Mouse (Mus musculus) lung, adult 2 months (tissue): ENCODE results near the gene Sstr3. TPM values are rescaled to one million over a fixed set of nuclear protein-coding genes. Genes with fewer than 3 reads are reported as not detected.

Source experiments
- DNase-seq: peaks from one replicate; pipeline ENCODE4 v3.0.0; 2022
- H3K4me1 ChIP-seq: fragments of 200-500 bp; 2 replicates; pipeline ENCODE4 v1.6.1; 2011; ENCODE audit warnings: low read length; ENCODE audit not compliant: control insufficient read depth, insufficient read depth
- H3K4me3 ChIP-seq: fragments of 200-500 bp; replicated peaks from 2 replicates; pipeline ENCODE3; 2011; ENCODE audit warnings: low read depth, mild to moderate bottlenecking, control low read depth, low read length; ENCODE audit errors: extremely low read depth
- CTCF ChIP-seq: fragments of 200-500 bp; IDR thresholded peaks from 2 replicates; pipeline ENCODE4 v1.5.1; 2011; ENCODE audit warnings: mild to moderate bottlenecking, low read length, control low read depth; ENCODE audit not compliant: insufficient read depth
- POLR2A ChIP-seq: fragments of 200-500 bp; IDR thresholded peaks from 2 replicates; pipeline ENCODE4 v1.6.1; 2011; ENCODE audit warnings: low read depth, mild to moderate bottlenecking, control low read depth, low read length, borderline replicate concordance; ENCODE audit errors: extremely low read depth
- WGBS: fragments of 180-500 bp; shearing (Covaris S2); methylation state at CpG from one replicate; pipeline ENCODE4 v1.1.7; 2018; 5-methylcytosine and 5-hydroxymethylcytosine counted together
- polyA plus RNA-seq: library from polyadenylated mRNA; depleted of rRNA; stranded (reverse); fragments of >200 nt; gene quantifications from 2 replicates; pipeline ENCODE4 v1.2.3, GENCODE M21; 2012; rRNA removed

The Sstr3 gene
- polyA plus RNA-seq, 1 experiment: 0.02 TPM

GRCm38 (mm10) chr15:78505541-78505940, 38.9 kb downstream of the Sstr3 start:
- DNase-seq: no peak
- no peaks in the 10 kb centered on the region for H3K4me1 ChIP-seq
- WGBS: 73% methylated on average over 3 of the region's 3 CpGs
- H3K4me3 ChIP-seq: no peak overlapping the region
- TF ChIP-seq POLR2A: no peak
- no peak for TF ChIP-seq CTCF

- Histone ChIP-seq H3K4me3 (no peak overlapping the region), H3K4me1 (no peaks in the 10 kb centered on the region)
- 87% methylated on average over 5 of the region's 5 CpGs for WGBS
- no peak for DNase-seq
- TF ChIP-seq CTCF: no peak
- TF ChIP-seq POLR2A: no peak
Measured at GRCm38 (mm10) chr15:78504816-78505215, 39.7 kb downstream of the Sstr3 start.

- TF ChIP-seq POLR2A (no peak), CTCF (no peak)
- WGBS: 73% methylated on average over 1 of the region's 1 CpGs
- Histone ChIP-seq H3K4me3 (no peak overlapping the region), H3K4me1 (no peaks in the 10 kb centered on the region)
- no peak for DNase-seq
Measured at GRCm38 (mm10) chr15:78504013-78504412, 40.5 kb downstream of the Sstr3 start.

DNA sequence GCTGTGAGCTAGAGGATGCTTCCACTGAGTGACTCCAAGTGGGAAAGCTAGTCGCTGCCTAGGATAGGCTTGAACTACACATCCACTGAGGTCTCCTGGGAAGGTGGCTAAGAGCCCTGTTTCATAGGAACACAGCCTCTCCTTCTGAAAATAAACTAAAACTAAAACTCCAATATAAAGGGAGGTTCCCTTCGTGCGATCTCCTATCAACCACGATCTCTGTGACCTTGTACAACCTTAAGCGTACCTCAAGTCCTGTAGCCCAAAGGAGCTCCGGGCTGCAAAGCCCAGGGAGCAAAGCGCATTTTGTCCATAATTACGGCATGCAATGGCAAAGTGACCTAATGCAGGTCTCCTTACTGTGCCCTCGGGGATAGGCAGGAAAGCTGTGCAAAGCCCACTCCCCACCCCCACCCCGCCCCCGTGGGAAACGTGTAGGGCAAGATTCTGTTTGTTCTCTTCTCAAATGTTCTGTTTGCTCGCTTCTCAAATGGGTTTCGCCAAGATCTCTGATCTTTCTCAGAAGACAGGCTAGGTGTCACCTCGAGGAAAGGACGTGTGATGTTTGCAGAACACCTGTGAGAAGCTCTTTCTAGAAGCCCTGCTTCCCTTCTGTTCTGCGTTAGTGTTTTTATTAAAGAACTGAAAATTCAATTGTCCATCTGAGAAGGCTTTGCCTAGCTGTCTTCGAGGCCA, 41.9 kb downstream of the Sstr3 start:
- WGBS: 66% methylated on average over 18 of the region's 18 CpGs
- no peak for DNase-seq
- H3K4me3 ChIP-seq: no peak overlapping the region
- H3K4me1 ChIP-seq: no peaks in the 10 kb centered on the region
- TF ChIP-seq CTCF (no peak), POLR2A (no peak)

DNA sequence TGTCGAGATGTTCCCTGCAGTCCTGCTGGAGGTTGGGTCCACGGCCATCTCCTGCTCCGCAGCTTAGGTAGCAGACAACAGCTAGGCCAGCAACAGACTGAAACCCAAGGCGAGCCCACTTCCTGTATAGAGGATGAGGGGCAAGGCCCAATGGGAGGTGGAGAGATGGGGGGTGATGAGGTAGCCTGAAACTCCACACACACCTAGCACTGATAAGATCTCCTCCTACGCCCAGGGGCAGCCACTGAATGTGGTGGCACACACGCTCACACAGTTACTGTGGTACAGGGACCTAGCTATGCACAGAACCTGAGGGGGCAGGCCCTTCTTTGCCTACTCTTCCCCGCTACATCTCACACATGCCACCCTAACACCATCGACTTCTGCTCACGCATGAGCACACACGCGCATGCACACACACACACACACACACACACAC, 49.5 kb downstream of the Sstr3 start, which contains the start of gene Il2rb:
Gene Il2rb (minus strand): TSS at position 304 of the 439 bp plus-strand sequence.
- no peak within 1 kb of the TSS for H3K4me3 ChIP-seq
- DNase-seq: no peak
- WGBS: 87% methylated on average over 11 of the region's 11 CpGs
- TF ChIP-seq CTCF: no peak
- TF ChIP-seq POLR2A: no peak; the same call in 1 of the 2 replicates
- no peaks in the 10 kb centered on the region for H3K4me1 ChIP-seq

GRCm38 (mm10) chr15:78493401-78494010, 51.0 kb downstream of the Sstr3 start:
- 72% methylated on average over 10 of the region's 10 CpGs for WGBS
- TF ChIP-seq POLR2A (no peak), CTCF (no peak)
- Histone ChIP-seq H3K4me3 (no peak overlapping the region), H3K4me1 (no peaks in the 10 kb centered on the region)
- no peak for DNase-seq

DNA sequence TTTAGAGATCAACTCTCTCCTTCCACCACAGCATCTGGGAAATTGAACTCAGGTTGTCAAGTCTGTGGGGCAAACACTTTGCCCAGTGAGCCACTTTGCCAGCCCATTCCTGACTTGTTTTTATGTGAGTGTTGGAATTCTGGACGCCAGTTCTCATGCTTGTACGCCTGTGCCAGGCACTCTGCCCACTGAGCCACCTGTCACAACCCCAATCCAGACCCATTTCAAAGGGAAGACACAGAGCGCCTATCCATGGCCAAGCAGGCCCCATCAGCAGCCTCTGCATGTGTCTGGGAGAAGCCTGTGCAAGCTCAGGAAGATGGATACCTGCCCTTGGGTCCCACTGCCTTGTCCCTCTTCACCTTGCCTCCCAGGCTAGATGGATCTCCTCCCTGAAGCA, 53.2 kb downstream of the Sstr3 start:
- Histone ChIP-seq H3K4me1 (no peaks in the 10 kb centered on the region), H3K4me3 (no peak overlapping the region)
- WGBS: 76% methylated on average over 3 of the region's 3 CpGs
- TF ChIP-seq CTCF (no peak), POLR2A (no peak)
- DNase-seq: no peak

- Histone ChIP-seq H3K4me1 (no peaks in the 10 kb centered on the region), H3K4me3 (no peak overlapping the region)
- TF ChIP-seq CTCF: no peak
- no peak for TF ChIP-seq POLR2A
- DNase-seq: no peak
- whole genome bisulfite sequencing: 64% methylated on average over 8 of the region's 8 CpGs
Measured at GRCm38 (mm10) chr15:78489906-78490305, 54.6 kb downstream of the Sstr3 start.

- DNase-seq: no peak
- TF ChIP-seq CTCF (no peak), POLR2A (no peak)
- 73% methylated on average over 3 of the region's 3 CpGs for WGBS
- H3K4me1 ChIP-seq: no peaks in the 10 kb centered on the region
- H3K4me3 ChIP-seq: no peak overlapping the region
Measured at GRCm38 (mm10) chr15:78489248-78489647, 55.2 kb downstream of the Sstr3 start.

DNA sequence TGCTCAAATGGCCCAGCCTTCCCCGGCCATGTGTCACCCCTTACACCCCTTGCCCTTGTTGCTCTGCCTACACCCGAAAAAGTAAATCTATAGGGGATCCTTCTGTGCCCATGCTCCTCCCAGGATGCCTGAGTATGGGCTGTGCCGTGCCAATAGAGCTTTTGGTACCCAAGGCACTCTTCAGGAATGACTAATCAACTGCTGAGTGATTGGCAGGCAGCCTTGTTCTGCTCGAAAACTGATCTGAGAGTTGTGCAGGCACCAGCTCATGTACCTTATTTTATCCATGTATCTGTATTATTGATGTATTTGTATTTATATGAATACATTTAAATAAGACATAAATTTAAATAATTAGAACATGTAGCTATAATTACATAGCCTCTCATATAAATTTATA, 57.4 kb downstream of the Sstr3 start:
- Histone ChIP-seq H3K4me3 (no peak overlapping the region), H3K4me1 (no peaks in the 10 kb centered on the region)
- WGBS: 54% methylated on average over 4 of the region's 4 CpGs
- TF ChIP-seq POLR2A (no peak), CTCF (no peak)
- no peak for DNase-seq

Other genes starting within 250 kb of the Sstr3 start
- gene Csf2rb2, start 239.0 kb downstream of the Sstr3 start, polyA plus RNA-seq: 8.4 and 9.5 TPM in 2 replicates
- 27.2 and 27.4 TPM in 2 replicates for gene Csf2rb, start 218.9 kb downstream of the Sstr3 start, polyA plus RNA-seq
- gene Tex33, start 148.8 kb downstream of the Sstr3 start, polyA plus RNA-seq: not detected in 2 replicates
- 122 and 136 TPM in 2 replicates for gene Tst, start 138.8 kb downstream of the Sstr3 start, polyA plus RNA-seq
- gene Mpst, start 138.3 kb downstream of the Sstr3 start, polyA plus RNA-seq: 136 and 145 TPM in 2 replicates
- gene Kctd17, start 116.1 kb downstream of the Sstr3 start, polyA plus RNA-seq: 114 and 128 TPM in 2 replicates
- gene Tmprss6, start 76.1 kb downstream of the Sstr3 start, polyA plus RNA-seq: 0.33 and 1.2 TPM in 2 replicates
- gene Il2rb, start 49.4 kb downstream of the Sstr3 start, polyA plus RNA-seq: 11.0 and 12.8 TPM in 2 replicates
- gene C1qtnf6, start 13.3 kb downstream of the Sstr3 start, polyA plus RNA-seq: 22.9 and 23.0 TPM in 2 replicates
- 145 and 187 TPM in 2 replicates for gene Rac2, start 28.1 kb upstream of the Sstr3 start, polyA plus RNA-seq
- gene Cyth4, start 52.4 kb upstream of the Sstr3 start, polyA plus RNA-seq: 42.8 and 45.5 TPM in 2 replicates
- 0.02 and 0.09 TPM in 2 replicates for gene Elfn2, start 174.1 kb upstream of the Sstr3 start, polyA plus RNA-seq
- gene Mfng, start 228.8 kb upstream of the Sstr3 start, polyA plus RNA-seq: 78.0 and 98.3 TPM in 2 replicates